Mouse (Mus musculus): Measurements from ENCODE around the gene Ltf.

DNA sequence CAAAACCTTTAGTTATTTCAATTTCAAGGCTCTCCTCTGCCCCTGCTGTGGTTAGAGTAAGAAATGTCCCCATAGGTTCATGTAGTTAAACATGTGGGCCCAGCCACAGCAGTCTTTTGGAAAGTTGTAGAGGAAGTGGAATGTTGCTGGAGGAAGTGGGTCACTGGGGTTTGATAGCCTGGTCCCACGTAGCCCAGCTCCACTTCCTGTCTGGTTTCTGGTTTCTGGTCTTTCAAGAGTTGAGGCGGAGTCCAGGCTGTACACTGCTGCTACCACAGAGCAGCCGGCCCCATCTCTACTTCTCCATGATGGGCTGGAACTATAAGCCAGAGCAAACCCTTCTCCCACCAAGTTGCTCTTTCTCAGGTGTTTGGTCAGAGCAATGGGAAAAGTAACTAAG, 27.2 kb downstream of the Ltf start:
- TF ChIP-seq CTCF (IDR thresholded peaks at IDR 0.05; ENCODE audit: low read depth) (no peak), EP300 (optimal IDR thresholded peaks at IDR 0.05) (no peak)
